Mouse (Mus musculus) ES-Bruce4 (cell line): Measurements from ENCODE around the gene Smg9. TPM values are rescaled to one million over a fixed set of nuclear protein-coding genes. Genes with fewer than 3 reads are reported as not detected.
A peak's percentile ranks its signal among the peaks of the same experiment; 100 is the strongest.

Experiments used
- H3K27ac ChIP-seq: 2 replicates; pipeline ENCODE4 v1.5.1; 2012; ENCODE audit warnings: low read length, inconsistent platforms; ENCODE audit not compliant: insufficient read depth
- H3K27me3 ChIP-seq: 2 replicates; pipeline ENCODE4 v1.6.1; 2012; ENCODE audit warnings: mild to moderate bottlenecking, low read length, inconsistent platforms; ENCODE audit not compliant: control insufficient read depth, poor library complexity, insufficient read depth, severe bottlenecking
- H3K36me3 ChIP-seq: 2 replicates; pipeline ENCODE4 v1.6.1; 2012; ENCODE audit warnings: inconsistent platforms, mild to moderate bottlenecking, low read length, moderate library complexity; ENCODE audit not compliant: control insufficient read depth, poor library complexity, insufficient read depth, severe bottlenecking
- H3K4me1 ChIP-seq: one replicate; pipeline ENCODE4 v1.8.1; 2011; ENCODE audit warnings: low read length; ENCODE audit not compliant: control insufficient read depth, insufficient read depth
- H3K4me3 ChIP-seq: 2 replicates; pipeline ENCODE4 v1.5.1; 2011; ENCODE audit warnings: low read depth, mild to moderate bottlenecking, low read length
- H3K9ac ChIP-seq: 2 replicates; pipeline ENCODE4 v1.6.1; 2012; ENCODE audit warnings: low read depth, mild to moderate bottlenecking, inconsistent platforms; ENCODE audit not compliant: poor library complexity, severe bottlenecking
- H3K9me3 ChIP-seq: replicated peaks from 2 replicates; pipeline ENCODE4 v1.6.1; 2012; ENCODE audit warnings: mild to moderate bottlenecking, low read length, inconsistent platforms; ENCODE audit not compliant: control insufficient read depth, poor library complexity, insufficient read depth, severe bottlenecking
- CTCF ChIP-seq: IDR thresholded peaks from one replicate; pipeline ENCODE4 v1.8.1; 2011; ENCODE audit warnings: low read depth, low read length
- EP300 ChIP-seq: IDR thresholded peaks from 2 replicates; pipeline ENCODE4 v1.6.1; 2011; ENCODE audit warnings: low read depth, low read length; ENCODE audit not compliant: insufficient read depth
- POLR2A ChIP-seq: IDR thresholded peaks from one replicate; pipeline ENCODE4 v1.8.1; 2011; ENCODE audit warnings: low read length; ENCODE audit not compliant: insufficient read depth
- polyA plus RNA-seq: library from polyadenylated mRNA; stranded (reverse); fragments of >200 nt; gene quantifications from 2 replicates; pipeline ENCODE4 v1.2.4, GENCODE M21; 2011; ENCODE audit warnings: low read depth; ENCODE audit not compliant: missing spikeins, insufficient read depth, insufficient read length

Smg9 gene
- polyA plus RNA-seq, 1 experiment, result 25.5 TPM

DNA sequence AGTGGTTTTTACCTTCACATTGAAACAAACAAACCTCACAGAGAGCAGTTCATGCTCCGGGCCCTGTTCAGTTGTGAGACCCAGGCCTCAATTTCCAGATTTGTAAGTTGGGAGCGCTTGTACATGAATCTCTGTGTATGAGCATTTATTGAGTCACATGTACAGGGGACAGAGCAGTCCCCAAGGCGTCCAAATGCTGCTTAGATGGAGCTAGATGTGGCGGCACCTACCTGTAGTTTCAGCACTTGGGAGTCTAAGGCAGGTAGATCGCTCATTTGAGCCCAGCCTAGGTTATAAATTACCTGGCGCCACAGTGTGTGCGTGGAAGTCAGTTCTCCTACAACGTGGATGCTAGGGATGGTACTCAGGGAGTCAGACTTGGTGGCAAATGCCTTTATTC, 23.0 kb upstream of the Smg9 start:
- TF ChIP-seq CTCF, result no peak
- no peak for TF ChIP-seq POLR2A
- TF ChIP-seq EP300, result no peak
- Histone ChIP-seq H3K4me1 (no peaks in the 10 kb centered on the region), H3K36me3 (no peaks in the 10 kb centered on the region), H3K9ac (no peak overlapping the region), H3K9me3 (no peaks in the 10 kb centered on the region), H3K27me3 (no peaks in the 10 kb centered on the region), H3K27ac (no peak overlapping the region), H3K4me3 (no peak overlapping the region)

DNA sequence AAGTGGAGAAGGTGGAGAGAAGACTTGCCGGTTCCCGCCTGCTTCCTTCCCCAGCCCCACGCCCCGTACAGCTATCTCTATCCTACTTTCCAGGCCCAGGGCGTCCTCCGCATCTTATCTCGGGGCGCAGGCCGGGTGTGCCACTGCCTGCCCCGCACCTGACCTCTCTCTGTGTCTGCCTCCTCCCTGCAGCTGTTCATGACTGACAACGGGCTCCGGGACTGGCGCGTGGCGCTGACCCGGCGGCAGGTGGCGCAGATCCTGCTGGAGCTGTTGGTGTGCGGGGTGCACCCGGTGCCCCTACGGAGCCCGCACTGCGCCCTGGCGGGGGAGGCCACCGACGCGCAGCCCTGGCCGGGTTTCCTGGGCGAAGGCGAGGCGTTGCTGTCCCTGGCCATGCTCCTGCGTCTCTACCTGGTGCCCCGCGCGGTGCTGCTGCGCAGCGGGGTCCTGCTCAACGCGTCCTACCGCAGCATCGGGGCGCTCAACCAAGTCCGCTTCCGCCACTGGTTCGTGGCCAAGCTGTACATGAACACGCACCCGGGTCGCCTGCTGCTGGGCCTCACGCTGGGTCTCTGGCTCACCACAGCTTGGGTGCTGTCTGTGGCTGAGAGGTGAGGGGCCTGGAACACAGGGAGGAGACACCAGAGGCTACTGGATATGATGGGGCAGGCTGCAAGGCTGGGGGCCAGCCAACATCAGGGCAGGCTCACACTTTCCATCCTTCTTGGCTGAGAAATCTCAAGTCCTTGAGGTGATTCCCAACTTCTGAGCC, 22.1 kb upstream of the Smg9 start:
- Histone ChIP-seq H3K27ac (no peak overlapping the region), H3K9ac (peak overlapping the region; percentile 51), H3K4me3 (peak overlapping the region; percentile 49), H3K27me3 (no peaks in the 10 kb centered on the region), H3K36me3 (no peaks in the 10 kb centered on the region), H3K4me1 (no peaks in the 10 kb centered on the region), H3K9me3 (no peaks in the 10 kb centered on the region)
- TF ChIP-seq EP300 (no peak), CTCF (peak; percentile 51)

DNA sequence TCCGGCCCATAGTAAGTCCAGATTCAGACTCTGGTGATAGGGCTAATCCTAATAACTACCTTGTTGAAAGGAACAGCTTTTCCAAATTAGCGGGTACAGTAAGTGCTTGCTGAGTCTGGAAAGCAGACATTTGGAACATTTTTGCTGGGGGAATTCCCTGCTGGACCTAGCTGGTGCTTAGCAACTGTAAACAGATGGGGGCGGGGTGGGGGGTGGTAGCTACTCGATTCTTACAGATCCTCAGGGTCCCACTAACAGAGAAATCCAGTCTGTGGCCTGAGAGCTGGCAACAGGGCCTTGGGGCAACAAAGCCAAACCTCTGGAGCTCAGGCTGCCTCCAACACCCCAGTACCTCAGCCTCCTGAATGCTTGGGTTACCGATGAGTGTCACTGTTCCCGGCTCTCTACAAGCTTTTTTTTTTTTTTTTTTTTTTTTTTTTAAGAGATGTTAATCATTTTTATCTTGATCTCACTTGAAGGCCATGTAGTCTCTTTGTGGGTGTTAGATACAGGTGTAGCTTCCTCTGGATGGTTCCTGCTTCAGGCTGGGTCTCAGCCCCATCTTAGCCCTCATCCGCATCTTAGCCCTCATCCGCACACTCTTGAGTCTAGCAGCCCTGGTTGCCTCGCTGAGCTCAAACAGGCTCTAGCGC, 21.2 kb upstream of the Smg9 start:
- Histone ChIP-seq H3K4me1 (no peaks in the 10 kb centered on the region), H3K27me3 (no peaks in the 10 kb centered on the region), H3K9ac (peak overlapping the region; percentile 51; the same call in 1 of the 2 replicates), H3K27ac (no peak overlapping the region), H3K9me3 (no peaks in the 10 kb centered on the region), H3K4me3 (no peak overlapping the region), H3K36me3 (no peaks in the 10 kb centered on the region)
- TF ChIP-seq EP300 (no peak), CTCF (no peak), POLR2A (no peak)

DNA sequence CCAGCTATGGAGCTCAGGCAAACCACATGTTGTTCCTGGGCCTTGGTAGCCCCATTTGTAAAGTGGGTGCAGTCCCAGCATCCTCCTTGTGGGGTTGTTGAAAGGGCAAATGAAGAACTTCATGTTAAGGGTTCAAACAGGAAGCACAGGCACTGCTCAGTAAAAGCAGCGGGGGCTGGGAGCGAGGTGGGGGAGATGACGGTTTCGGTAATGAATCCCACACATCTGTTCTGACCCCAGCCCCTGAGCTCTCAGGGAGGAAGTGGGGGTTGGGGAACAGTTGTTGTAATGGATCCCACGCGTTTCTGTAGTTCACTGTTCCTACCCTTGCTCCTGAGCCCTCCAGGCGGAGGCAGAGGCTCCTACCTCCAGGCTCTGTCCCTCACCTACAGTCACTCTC, 19.5 kb upstream of the Smg9 start:
- Histone ChIP-seq H3K9ac (no peak overlapping the region), H3K36me3 (no peaks in the 10 kb centered on the region), H3K4me3 (no peak overlapping the region), H3K27me3 (no peaks in the 10 kb centered on the region), H3K9me3 (no peaks in the 10 kb centered on the region), H3K4me1 (no peaks in the 10 kb centered on the region), H3K27ac (no peak overlapping the region)
- no peak for TF ChIP-seq EP300
- TF ChIP-seq CTCF, result no peak
- no peak for TF ChIP-seq POLR2A

DNA sequence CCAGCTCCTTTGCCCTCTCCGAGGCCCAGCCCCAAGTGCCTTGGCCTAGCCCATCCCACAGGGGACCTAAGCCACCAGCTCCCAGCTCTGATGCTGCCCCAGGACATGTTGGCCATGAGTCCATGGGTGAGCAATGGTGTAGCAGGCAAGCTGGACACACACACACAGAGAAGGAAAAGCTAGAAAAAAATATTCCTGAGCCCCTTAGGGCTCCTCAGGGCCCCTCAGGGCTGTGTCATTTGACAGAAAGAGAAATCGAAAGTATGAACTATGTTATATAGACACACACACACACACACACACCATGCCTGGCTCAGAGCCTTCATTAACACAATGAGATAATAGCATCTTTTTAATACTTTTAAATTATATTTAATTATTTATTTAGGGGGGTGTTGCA, 19.0 kb upstream of the Smg9 start:
- no peaks in the 10 kb centered on the region for H3K9me3 ChIP-seq
- TF ChIP-seq CTCF (no peak), EP300 (no peak), POLR2A (no peak)
- no peak overlapping the region for H3K4me3 ChIP-seq
- no peaks in the 10 kb centered on the region for H3K27me3 ChIP-seq
- no peaks in the 10 kb centered on the region for H3K36me3 ChIP-seq
- no peak overlapping the region for H3K27ac ChIP-seq
- no peaks in the 10 kb centered on the region for H3K4me1 ChIP-seq
- H3K9ac ChIP-seq, result no peak overlapping the region

DNA sequence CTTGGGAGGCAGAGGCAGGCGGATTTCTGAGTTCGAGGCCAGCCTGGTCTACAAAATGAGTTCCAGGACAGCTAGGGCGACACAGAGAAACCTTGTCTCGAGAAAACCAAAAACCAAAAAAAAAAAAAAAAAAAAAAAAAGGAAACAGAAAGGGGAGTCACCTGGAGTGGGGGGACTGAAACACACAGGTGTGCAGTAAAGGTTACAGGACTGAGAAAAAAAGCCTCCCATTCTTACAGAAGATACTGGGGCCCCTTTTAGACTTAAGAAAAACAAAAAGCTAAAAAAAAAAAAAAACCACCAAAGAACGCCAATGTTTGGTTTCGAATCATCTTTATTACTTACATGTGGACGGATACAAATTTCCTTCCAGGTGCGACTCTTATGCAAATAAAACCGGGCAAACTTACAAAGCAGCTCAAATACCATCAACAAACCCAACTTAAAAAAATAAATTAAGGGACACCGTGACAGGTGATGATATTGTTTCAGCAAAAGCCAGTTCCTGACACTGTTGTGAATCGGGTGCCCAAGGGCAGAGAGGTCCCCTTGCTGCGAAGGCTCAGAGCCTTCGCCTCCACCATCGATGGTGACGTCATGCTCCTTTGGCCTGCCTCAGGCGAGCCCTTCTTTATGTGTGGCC, 16.6 kb upstream of the Smg9 start:
- Histone ChIP-seq H3K9me3 (no peaks in the 10 kb centered on the region), H3K36me3 (no peaks in the 10 kb centered on the region), H3K27ac (no peak overlapping the region), H3K27me3 (no peaks in the 10 kb centered on the region), H3K4me1 (no peaks in the 10 kb centered on the region), H3K9ac (no peak overlapping the region), H3K4me3 (no peak overlapping the region)
- no peak for TF ChIP-seq CTCF
- no peak for TF ChIP-seq EP300
- no peak for TF ChIP-seq POLR2A
